Mouse (Mus musculus) mature B cell (primary cell): ENCODE results near the gene Gpatch3.

Experiments used
- in situ Hi-C: fragments of 300-500 bp; cut with MboI; formaldehyde crosslinking; loops from 2 replicates; pipeline ENCODE4 v1.14.3; 2019

The Gpatch3 gene

GRCm38 (mm10) chr4:133619473-133620136 is 45.1 kb downstream of the Gpatch3 start:
- in situ Hi-C loops: no loop called here

GRCm38 (mm10) chr4:133620668-133621067 is 46.1 kb downstream of the Gpatch3 start:
- in situ Hi-C loops: no loop called here

GRCm38 (mm10) chr4:133622161-133622695 is 47.7 kb downstream of the Gpatch3 start:
- in situ Hi-C loops: no loop called here

- in situ Hi-C loops: no loop called here
Measured at GRCm38 (mm10) chr4:133624830-133625229, 50.3 kb downstream of the Gpatch3 start.

GRCm38 (mm10) chr4:133625621-133626071 is 51.1 kb downstream of the Gpatch3 start:
- in situ Hi-C loops: no loop called here

- in situ Hi-C loops: no loop called here
Measured at GRCm38 (mm10) chr4:133626221-133626620, 51.7 kb downstream of the Gpatch3 start.

GRCm38 (mm10) chr4:133626621-133627020 is 52.1 kb downstream of the Gpatch3 start:
- in situ Hi-C loops: no loop called here

- in situ Hi-C loops: no loop called here
Measured at GRCm38 (mm10) chr4:133627039-133627438, 52.5 kb downstream of the Gpatch3 start.

GRCm38 (mm10) chr4:133628517-133628916 is 54.0 kb downstream of the Gpatch3 start:
- in situ Hi-C loops: no loop called here

GRCm38 (mm10) chr4:133629191-133629590 is 54.6 kb downstream of the Gpatch3 start:
- in situ Hi-C loops: no loop called here

- in situ Hi-C loops: no loop called here
Measured at GRCm38 (mm10) chr4:133630326-133630920, 55.9 kb downstream of the Gpatch3 start.

- in situ Hi-C loops: no loop called here
Measured at GRCm38 (mm10) chr4:133631071-133631768, 56.7 kb downstream of the Gpatch3 start.

- in situ Hi-C loops: no loop called here
Measured at GRCm38 (mm10) chr4:133631769-133632411, 57.3 kb downstream of the Gpatch3 start.

GRCm38 (mm10) chr4:133632483-133633327 is 58.2 kb downstream of the Gpatch3 start:
- in situ Hi-C loops: no loop called here

GRCm38 (mm10) chr4:133633332-133634042 is 58.9 kb downstream of the Gpatch3 start:
- in situ Hi-C loops: no loop called here
